In genomic region chr19:4439161-4439801, GRCm38 (mm10) we compare ENCODE assay signal across 7 mouse cellular contexts. TPM values are rescaled to one million over a fixed set of nuclear protein-coding genes. Genes with fewer than 3 reads are reported as not detected.
A peak's percentile ranks its signal among the peaks of the same experiment; 100 is the strongest.
DNase-seq lines count a peak whose midpoint lies in the region; ATAC-seq and TF ChIP-seq lines count a peak whose summit lies in the region.

Gene Rhod (minus strand): TSS chr19:4439432.

- TF ChIP-seq CTCF in ES-Bruce4 (IDR thresholded peaks at IDR 0.05; ENCODE audit: low read depth, low read length), result no peak
- no peak for TF ChIP-seq CTCF in olfactory bulb, adult 2 months (IDR thresholded peaks at IDR 0.05; ENCODE audit: insufficient read depth, low read depth, low read length)

- peak; percentile 79 for ATAC-seq in intestine, embryonic 15.5 days
- ATAC-seq in liver, embryonic 16.5 days (ENCODE audit: low read depth), result peak; percentile 60

- peak within 1 kb of the TSS; percentile 92 for H3K4me3 ChIP-seq in ES-Bruce4 (ENCODE audit: low read depth, low read length)
- H3K4me3 ChIP-seq in intestine, embryonic 15.5 days (replicated peaks), result peak within 1 kb of the TSS; percentile 72
- H3K4me3 ChIP-seq in liver, embryonic 16.5 days (ENCODE audit: low read depth, low read length), result peak within 1 kb of the TSS; percentile 58
- peak within 1 kb of the TSS; percentile 45 for H3K4me3 ChIP-seq in olfactory bulb, adult 2 months (ENCODE audit: insufficient read depth, low read depth, low read length)

- peaks cover 4% of the 10 kb centered on the region for H3K4me1 ChIP-seq in ES-Bruce4 (ENCODE audit: control insufficient read depth, insufficient read depth, low read length)
- H3K4me1 ChIP-seq in intestine, embryonic 15.5 days (replicated peaks), result peaks cover 26% of the 10 kb centered on the region
- peaks cover 8% of the 10 kb centered on the region for H3K4me1 ChIP-seq in liver, embryonic 16.5 days (ENCODE audit: control insufficient read depth, low read depth, low read length)
- peaks cover 11% of the 10 kb centered on the region; the same call in 1 of the 2 replicates for H3K4me1 ChIP-seq in olfactory bulb, adult 2 months (ENCODE audit: control insufficient read depth, insufficient read depth, low read length)

- peak; percentile 85 for DNase-seq in adrenal gland, postnatal 10 days
- DNase-seq in gastrocnemius, postnatal 10 days, result peak; percentile 65
- no peak for DNase-seq in cerebellum, adult 18-20 months

- 0 out of 2 replicates have a peak, but pooled peaks cover 3% of the 10 kb centered on the region for H3K36me3 ChIP-seq in ES-Bruce4 (ENCODE audit: control insufficient read depth, insufficient read depth, low read length, poor library complexity, severe bottlenecking)
- no peaks in the 10 kb centered on the region for H3K36me3 ChIP-seq in intestine, embryonic 15.5 days
- H3K36me3 ChIP-seq in liver, embryonic 16.5 days (ENCODE audit: control insufficient read depth, insufficient read depth), result no peaks in the 10 kb centered on the region

- peak within 1 kb of the TSS; percentile 39 for H3K27ac ChIP-seq in ES-Bruce4 (ENCODE audit: insufficient read depth, low read length)
- peak within 1 kb of the TSS; percentile 33 for H3K27ac ChIP-seq in intestine, embryonic 15.5 days
- H3K27ac ChIP-seq in liver, embryonic 16.5 days (ENCODE audit: low read length), result 0 out of 2 replicates have a peak within 1 kb of the TSS, but pooled peaks have one; percentile 16
- no peak within 1 kb of the TSS for H3K27ac ChIP-seq in olfactory bulb, adult 2 months (ENCODE audit: insufficient read depth, low read depth, low read length)

- peak within 1 kb of the TSS; percentile 80 for H3K9ac ChIP-seq in ES-Bruce4 (ENCODE audit: low read depth, poor library complexity, severe bottlenecking)
- peak within 1 kb of the TSS; percentile 75 for H3K9ac ChIP-seq in intestine, embryonic 15.5 days
- H3K9ac ChIP-seq in liver, embryonic 16.5 days (ENCODE audit: low read depth, low read length), result peak within 1 kb of the TSS; percentile 50

- H3K9me3 ChIP-seq in ES-Bruce4 (replicated peaks; ENCODE audit: control insufficient read depth, insufficient read depth, low read length, poor library complexity, severe bottlenecking), result no peaks in the 10 kb centered on the region
- no peaks in the 10 kb centered on the region for H3K9me3 ChIP-seq in intestine, embryonic 15.5 days
- H3K9me3 ChIP-seq in liver, embryonic 16.5 days (replicated peaks; ENCODE audit: control insufficient read depth, low read length), result no peaks in the 10 kb centered on the region

- H3K4me2 ChIP-seq in intestine, embryonic 15.5 days (replicated peaks), result peak within 1 kb of the TSS; percentile 92
- peak within 1 kb of the TSS; percentile 49 for H3K4me2 ChIP-seq in liver, embryonic 16.5 days (ENCODE audit: low read depth, low read length)

- no peak for TF ChIP-seq POLR2A in ES-Bruce4 (IDR thresholded peaks at IDR 0.05; ENCODE audit: insufficient read depth, low read length)
- TF ChIP-seq POLR2A in olfactory bulb, adult 2 months (IDR thresholded peaks at IDR 0.05; ENCODE audit: insufficient read depth, low read depth, low read length), result no peak

- WGBS in intestine, embryonic 15.5 days, result under 1% methylated on average over 49 of the region's 51 CpGs
- WGBS in liver, embryonic 16.5 days (ENCODE audit: insufficient replicate concordance), result 1% methylated on average over 47 of the region's 51 CpGs
- WGBS in olfactory bulb, adult 2 months, result 3% methylated on average over 44 of the region's 51 CpGs

- no peaks in the 10 kb centered on the region for H3K27me3 ChIP-seq in ES-Bruce4 (ENCODE audit: control insufficient read depth, insufficient read depth, low read length, poor library complexity, severe bottlenecking)
- no peaks in the 10 kb centered on the region for H3K27me3 ChIP-seq in intestine, embryonic 15.5 days (replicated peaks)
- H3K27me3 ChIP-seq in liver, embryonic 16.5 days (ENCODE audit: control insufficient read depth, insufficient read depth, low read depth, low read length), result peaks cover 29% of the 10 kb centered on the region

- TF ChIP-seq EP300 in ES-Bruce4 (IDR thresholded peaks at IDR 0.05; ENCODE audit: insufficient read depth, low read depth, low read length), result no peak

RNA-seq across cellular contexts. Expression of gene Rhod, which starts in this region (rescaled TPM):
- 12.4 and 16.9 TPM in 2 replicates for polyA plus RNA-seq in ES-Bruce4 (2011; ENCODE audit: insufficient read depth, insufficient read length, low read depth, missing spikeins)
- 10 to 100 TPM; 13.7 to 15.4 TPM for total RNA-seq in adrenal gland, postnatal 10 days (2021)
- total RNA-seq in gastrocnemius, postnatal 10 days (2021), result 1 to 10 TPM; 1.4 to 3.5 TPM
- polyA plus RNA-seq in intestine, embryonic 15.5 days (2015; fragmentation: Nextera tagmentation; extraction: Ambion mirVana), result 20.0 and 21.6 TPM in 2 replicates
- 8.0 and 11.8 TPM in 2 replicates for polyA plus RNA-seq in liver, embryonic 16.5 days (2015; fragmentation: Nextera tagmentation; extraction: Ambion mirVana)
- not detected in 2 replicates for polyA plus RNA-seq in olfactory bulb, adult 2 months (2012; ENCODE audit: insufficient read depth, insufficient read length, low replicate concordance, missing spikeins)

Comparison
In these comparisons a context has a peak if more than half of its experiments do, and no peak if none do; other contexts are left out.
1. DNase-seq: peak in adrenal gland, postnatal 10 days (single experiment) and gastrocnemius, postnatal 10 days (single experiment); none in cerebellum, adult 18-20 months (0 of 2).
2. Peak in every context shown above with its lines, with median percentiles within 50 percentile points of each other: H3K4me3 ChIP-seq and H3K9ac ChIP-seq.